Mouse (Mus musculus): ENCODE measurements around the gene Smim26.

Gene Smim26

DNA sequence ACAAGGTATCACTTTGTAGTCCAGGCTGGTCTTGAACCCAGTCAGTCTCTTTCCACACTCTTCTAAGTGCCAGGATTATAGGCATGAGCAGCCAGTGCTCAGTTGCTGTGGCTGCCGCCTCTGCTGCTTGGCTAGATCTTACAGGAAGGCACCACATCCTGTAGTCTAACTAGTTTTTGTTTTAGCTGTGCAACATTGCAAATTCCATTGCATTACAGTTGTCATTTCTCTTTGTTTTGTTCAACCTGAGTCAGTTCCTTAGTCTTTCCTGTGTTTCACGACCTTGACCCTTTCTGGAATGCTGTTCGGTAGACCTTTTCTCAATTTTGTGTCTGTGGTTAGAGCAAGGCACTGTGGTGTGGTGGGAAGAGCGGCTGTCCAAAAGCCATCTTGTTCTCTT lies 43.4 kb downstream of the Smim26 start:
- DNase-seq (ENCODE audit: low spot score), result no peak

DNA sequence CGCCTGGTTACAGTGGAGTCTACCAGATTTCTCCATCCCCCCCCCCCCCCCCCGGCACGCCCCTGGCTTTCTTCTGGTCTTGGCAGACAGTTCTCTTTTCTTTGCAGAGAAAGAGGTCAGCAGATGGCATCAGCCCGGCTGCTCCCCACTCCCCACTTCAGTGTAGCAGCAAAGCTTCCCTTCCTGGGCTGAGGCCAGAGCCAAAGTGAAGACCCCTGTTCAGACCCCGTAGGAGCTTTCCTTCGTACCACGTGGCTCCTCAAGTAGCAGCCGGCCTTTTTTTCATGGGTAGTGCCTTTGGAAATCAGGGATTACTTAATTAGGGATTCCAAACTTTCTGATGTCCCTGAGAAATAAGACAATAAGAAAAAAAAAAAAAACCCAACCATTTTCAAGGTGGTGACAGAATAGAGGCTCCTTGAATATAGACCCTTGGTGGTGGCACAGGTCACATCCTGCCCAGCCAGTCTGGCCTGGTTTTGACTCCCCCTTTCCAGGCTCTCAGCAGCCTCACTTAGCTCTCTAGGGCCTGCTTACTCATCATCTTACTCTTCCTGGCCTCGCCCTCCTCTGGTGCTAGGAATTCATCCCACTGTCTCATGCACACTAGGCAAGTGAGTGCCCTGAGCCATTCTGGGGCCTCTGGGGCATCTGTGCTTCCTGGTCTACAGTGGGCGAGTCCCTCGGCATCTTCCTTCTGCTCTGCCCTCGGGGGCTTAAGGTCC lies 44.0 kb downstream of the Smim26 start:
- no peak for DNase-seq (ENCODE audit: low spot score)

DNA sequence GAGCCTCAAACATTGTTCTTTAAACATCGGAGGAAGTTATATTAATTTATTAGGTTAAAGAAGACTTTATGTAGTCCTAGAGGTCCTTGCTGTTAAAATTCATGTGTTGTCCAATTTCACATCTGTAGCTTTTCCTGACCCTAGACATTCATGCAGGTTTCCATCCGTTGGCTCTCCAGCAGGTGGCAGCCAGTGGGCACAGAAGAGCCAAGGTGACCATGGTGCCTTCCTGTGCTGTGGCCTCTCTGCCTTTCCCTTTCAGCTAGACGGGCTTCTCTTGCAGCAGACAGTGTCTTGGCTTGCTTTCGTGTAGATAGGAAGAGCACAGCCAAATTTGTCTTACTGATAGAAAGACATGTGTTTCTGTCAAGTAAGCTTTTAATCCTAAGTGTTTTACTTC lies 44.9 kb downstream of the Smim26 start:
- no peak for DNase-seq (ENCODE audit: low spot score)

DNA sequence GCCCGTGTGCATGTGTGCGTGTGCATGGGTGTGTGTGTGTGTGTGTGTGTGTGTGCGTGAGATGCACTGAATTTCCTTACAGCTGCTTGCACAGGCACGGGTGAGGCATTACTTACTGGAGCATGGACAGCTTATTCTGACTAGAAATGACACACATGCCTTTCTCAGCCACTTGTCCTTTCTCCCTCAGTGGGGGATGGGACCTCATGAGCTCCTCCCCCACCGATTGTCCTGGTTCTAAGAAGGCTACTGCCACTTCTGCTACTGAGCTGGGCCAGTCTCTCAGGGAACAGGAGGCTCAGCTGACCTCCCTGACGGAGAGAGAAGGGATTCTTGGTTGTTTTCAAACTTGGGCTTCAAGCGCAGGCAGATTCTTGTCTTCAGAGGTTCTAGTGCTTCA lies 46.2 kb downstream of the Smim26 start:
- DNase-seq (ENCODE audit: low spot score), result no peak

DNA sequence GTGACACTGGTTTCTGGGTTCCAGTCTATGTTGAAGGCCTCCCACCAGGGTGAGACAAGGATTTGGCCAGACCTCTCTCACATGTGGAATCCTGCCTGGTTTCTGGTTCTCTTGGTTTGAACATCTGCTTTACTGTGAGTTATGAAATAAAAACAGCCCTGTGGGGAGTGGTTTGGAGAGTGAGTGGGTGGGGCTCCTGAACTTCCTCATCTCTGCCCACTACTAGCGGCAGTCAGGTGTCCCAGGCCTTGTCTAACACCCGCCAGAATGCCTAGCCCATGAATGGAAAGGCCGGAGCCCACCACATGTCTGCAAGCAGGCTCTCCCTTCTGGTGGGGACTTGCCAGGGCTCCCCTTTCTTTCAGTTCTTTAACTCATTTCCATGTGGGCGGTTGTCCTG lies 48.1 kb downstream of the Smim26 start:
- DNase-seq (ENCODE audit: low spot score), result no peak
